Mouse (Mus musculus) thymus, adult 2 months (tissue): ENCODE data around the gene Rrp7a.

Source experiments
- CTCF ChIP-seq: fragments of 200-500 bp; IDR thresholded peaks from 2 replicates; pipeline ENCODE4 v1.5.1; 2012; ENCODE audit warnings: mild to moderate bottlenecking, control low read depth, low read length, moderate library complexity, borderline replicate concordance; ENCODE audit not compliant: control insufficient read depth, poor library complexity, insufficient read depth; ENCODE audit errors: extremely low read depth
- POLR2A ChIP-seq: fragments of 200-500 bp; IDR thresholded peaks from 2 replicates; pipeline ENCODE4 v1.6.1; 2012; ENCODE audit warnings: mild to moderate bottlenecking, low read length, control low read depth, moderate library complexity; ENCODE audit not compliant: control insufficient read depth, poor library complexity, insufficient read depth; ENCODE audit errors: extremely low read depth

- TF ChIP-seq CTCF (no peak), POLR2A (no peak)
Observed at GRCm38 (mm10) chr15:83159823-83160222, 37.2 kb upstream of the Rrp7a start.
